Mouse (Mus musculus): ENCODE measurements around the gene Hmcn1. TPM values are rescaled to one million over a fixed set of nuclear protein-coding genes. Genes with fewer than 3 reads are reported as not detected.

Gene Hmcn1
- polyA plus RNA-seq, 1 experiment, result 1.6 TPM

GRCm38 (mm10) chr1:150920276-150920675 lies 73.0 kb downstream of the Hmcn1 start:
- H3K27me3 ChIP-seq (ENCODE audit: control insufficient read depth, insufficient read depth, low read length, poor library complexity, severe bottlenecking), result no peaks in the 10 kb centered on the region
- H3K27ac ChIP-seq (ENCODE audit: insufficient read depth, low read length), result no peak overlapping the region
- no peak overlapping the region for H3K4me3 ChIP-seq (ENCODE audit: low read depth, low read length)
- no peaks in the 10 kb centered on the region for H3K36me3 ChIP-seq (ENCODE audit: control insufficient read depth, insufficient read depth, low read length, poor library complexity, severe bottlenecking)
- no peaks in the 10 kb centered on the region for H3K9me3 ChIP-seq (replicated peaks; ENCODE audit: control insufficient read depth, insufficient read depth, low read length, poor library complexity, severe bottlenecking)
- no peak overlapping the region for H3K9ac ChIP-seq (ENCODE audit: low read depth, poor library complexity, severe bottlenecking)
- no peaks in the 10 kb centered on the region for H3K4me1 ChIP-seq (ENCODE audit: control insufficient read depth, insufficient read depth, low read length)
- no peak for TF ChIP-seq CTCF (IDR thresholded peaks at IDR 0.05; ENCODE audit: low read depth, low read length)
- no peak for TF ChIP-seq POLR2A (IDR thresholded peaks at IDR 0.05; ENCODE audit: insufficient read depth, low read length)
- TF ChIP-seq EP300 (IDR thresholded peaks at IDR 0.05; ENCODE audit: insufficient read depth, low read depth, low read length), result no peak

GRCm38 (mm10) chr1:150914936-150915335 lies 78.3 kb downstream of the Hmcn1 start:
- no peak overlapping the region for H3K27ac ChIP-seq (ENCODE audit: insufficient read depth, low read length)
- no peaks in the 10 kb centered on the region for H3K4me1 ChIP-seq (ENCODE audit: control insufficient read depth, insufficient read depth, low read length)
- no peak for TF ChIP-seq CTCF (IDR thresholded peaks at IDR 0.05; ENCODE audit: low read depth, low read length)
- TF ChIP-seq POLR2A (IDR thresholded peaks at IDR 0.05; ENCODE audit: insufficient read depth, low read length), result no peak
- TF ChIP-seq EP300 (IDR thresholded peaks at IDR 0.05; ENCODE audit: insufficient read depth, low read depth, low read length), result no peak
- H3K9me3 ChIP-seq (replicated peaks; ENCODE audit: control insufficient read depth, insufficient read depth, low read length, poor library complexity, severe bottlenecking), result no peaks in the 10 kb centered on the region
- H3K27me3 ChIP-seq (ENCODE audit: control insufficient read depth, insufficient read depth, low read length, poor library complexity, severe bottlenecking), result no peaks in the 10 kb centered on the region
- no peaks in the 10 kb centered on the region for H3K36me3 ChIP-seq (ENCODE audit: control insufficient read depth, insufficient read depth, low read length, poor library complexity, severe bottlenecking)
- H3K4me3 ChIP-seq (ENCODE audit: low read depth, low read length), result no peak overlapping the region
- H3K9ac ChIP-seq (ENCODE audit: low read depth, poor library complexity, severe bottlenecking), result no peak overlapping the region

GRCm38 (mm10) chr1:150913586-150914136 lies 79.6 kb downstream of the Hmcn1 start:
- TF ChIP-seq EP300 (IDR thresholded peaks at IDR 0.05; ENCODE audit: insufficient read depth, low read depth, low read length) (no peak), CTCF (IDR thresholded peaks at IDR 0.05; ENCODE audit: low read depth, low read length) (no peak), POLR2A (IDR thresholded peaks at IDR 0.05; ENCODE audit: insufficient read depth, low read length) (no peak)
- Histone ChIP-seq H3K9me3 (replicated peaks; ENCODE audit: control insufficient read depth, insufficient read depth, low read length, poor library complexity, severe bottlenecking) (no peaks in the 10 kb centered on the region), H3K4me3 (ENCODE audit: low read depth, low read length) (no peak overlapping the region), H3K27me3 (ENCODE audit: control insufficient read depth, insufficient read depth, low read length, poor library complexity, severe bottlenecking) (no peaks in the 10 kb centered on the region), H3K4me1 (ENCODE audit: control insufficient read depth, insufficient read depth, low read length) (no peaks in the 10 kb centered on the region), H3K9ac (ENCODE audit: low read depth, poor library complexity, severe bottlenecking) (no peak overlapping the region), H3K36me3 (ENCODE audit: control insufficient read depth, insufficient read depth, low read length, poor library complexity, severe bottlenecking) (no peaks in the 10 kb centered on the region), H3K27ac (ENCODE audit: insufficient read depth, low read length) (no peak overlapping the region)

- Histone ChIP-seq H3K9me3 (replicated peaks; ENCODE audit: control insufficient read depth, insufficient read depth, low read length, poor library complexity, severe bottlenecking) (no peaks in the 10 kb centered on the region), H3K4me1 (ENCODE audit: control insufficient read depth, insufficient read depth, low read length) (no peaks in the 10 kb centered on the region), H3K27me3 (ENCODE audit: control insufficient read depth, insufficient read depth, low read length, poor library complexity, severe bottlenecking) (no peaks in the 10 kb centered on the region), H3K4me3 (ENCODE audit: low read depth, low read length) (no peak overlapping the region), H3K36me3 (ENCODE audit: control insufficient read depth, insufficient read depth, low read length, poor library complexity, severe bottlenecking) (no peaks in the 10 kb centered on the region), H3K9ac (ENCODE audit: low read depth, poor library complexity, severe bottlenecking) (no peak overlapping the region), H3K27ac (ENCODE audit: insufficient read depth, low read length) (no peak overlapping the region)
- TF ChIP-seq POLR2A (IDR thresholded peaks at IDR 0.05; ENCODE audit: insufficient read depth, low read length) (no peak), CTCF (IDR thresholded peaks at IDR 0.05; ENCODE audit: low read depth, low read length) (no peak), EP300 (IDR thresholded peaks at IDR 0.05; ENCODE audit: insufficient read depth, low read depth, low read length) (no peak)
Observed at GRCm38 (mm10) chr1:150909642-150910041, 83.6 kb downstream of the Hmcn1 start.

- no peak overlapping the region for H3K4me3 ChIP-seq (ENCODE audit: low read depth, low read length)
- H3K9me3 ChIP-seq (replicated peaks; ENCODE audit: control insufficient read depth, insufficient read depth, low read length, poor library complexity, severe bottlenecking), result no peaks in the 10 kb centered on the region
- no peak overlapping the region for H3K27ac ChIP-seq (ENCODE audit: insufficient read depth, low read length)
- no peaks in the 10 kb centered on the region for H3K36me3 ChIP-seq (ENCODE audit: control insufficient read depth, insufficient read depth, low read length, poor library complexity, severe bottlenecking)
- TF ChIP-seq POLR2A (IDR thresholded peaks at IDR 0.05; ENCODE audit: insufficient read depth, low read length), result no peak
- TF ChIP-seq EP300 (IDR thresholded peaks at IDR 0.05; ENCODE audit: insufficient read depth, low read depth, low read length), result no peak
- TF ChIP-seq CTCF (IDR thresholded peaks at IDR 0.05; ENCODE audit: low read depth, low read length), result no peak
- no peaks in the 10 kb centered on the region for H3K27me3 ChIP-seq (ENCODE audit: control insufficient read depth, insufficient read depth, low read length, poor library complexity, severe bottlenecking)
- no peaks in the 10 kb centered on the region for H3K4me1 ChIP-seq (ENCODE audit: control insufficient read depth, insufficient read depth, low read length)
- no peak overlapping the region for H3K9ac ChIP-seq (ENCODE audit: low read depth, poor library complexity, severe bottlenecking)
Observed at GRCm38 (mm10) chr1:150893677-150894188, 99.5 kb downstream of the Hmcn1 start.

GRCm38 (mm10) chr1:150890017-150890416 lies 103.2 kb downstream of the Hmcn1 start:
- Histone ChIP-seq H3K27me3 (ENCODE audit: control insufficient read depth, insufficient read depth, low read length, poor library complexity, severe bottlenecking) (no peaks in the 10 kb centered on the region), H3K9me3 (replicated peaks; ENCODE audit: control insufficient read depth, insufficient read depth, low read length, poor library complexity, severe bottlenecking) (no peaks in the 10 kb centered on the region), H3K4me3 (ENCODE audit: low read depth, low read length) (no peak overlapping the region), H3K27ac (ENCODE audit: insufficient read depth, low read length) (no peak overlapping the region), H3K9ac (ENCODE audit: low read depth, poor library complexity, severe bottlenecking) (no peak overlapping the region), H3K36me3 (ENCODE audit: control insufficient read depth, insufficient read depth, low read length, poor library complexity, severe bottlenecking) (no peaks in the 10 kb centered on the region), H3K4me1 (ENCODE audit: control insufficient read depth, insufficient read depth, low read length) (no peaks in the 10 kb centered on the region)
- TF ChIP-seq CTCF (IDR thresholded peaks at IDR 0.05; ENCODE audit: low read depth, low read length), result no peak
- TF ChIP-seq EP300 (IDR thresholded peaks at IDR 0.05; ENCODE audit: insufficient read depth, low read depth, low read length), result no peak
- TF ChIP-seq POLR2A (IDR thresholded peaks at IDR 0.05; ENCODE audit: insufficient read depth, low read length), result no peak
